Mouse (Mus musculus): Measurements from ENCODE around the gene Kcnq2.

Gene Kcnq2

GRCm38 (mm10) chr2:181104111-181104510 is 31.0 kb downstream of the Kcnq2 start:
- DNase-seq (ENCODE audit: low spot score in 2 of 2), result no peak

- DNase-seq (ENCODE audit: low spot score in 2 of 2), result no peak
These were observed 32.9 kb downstream of the Kcnq2 start for GRCm38 (mm10) chr2:181102161-181102560.

- DNase-seq (ENCODE audit: low spot score in 2 of 2), result no peak
These were observed 33.5 kb downstream of the Kcnq2 start for GRCm38 (mm10) chr2:181101626-181102025.

DNA sequence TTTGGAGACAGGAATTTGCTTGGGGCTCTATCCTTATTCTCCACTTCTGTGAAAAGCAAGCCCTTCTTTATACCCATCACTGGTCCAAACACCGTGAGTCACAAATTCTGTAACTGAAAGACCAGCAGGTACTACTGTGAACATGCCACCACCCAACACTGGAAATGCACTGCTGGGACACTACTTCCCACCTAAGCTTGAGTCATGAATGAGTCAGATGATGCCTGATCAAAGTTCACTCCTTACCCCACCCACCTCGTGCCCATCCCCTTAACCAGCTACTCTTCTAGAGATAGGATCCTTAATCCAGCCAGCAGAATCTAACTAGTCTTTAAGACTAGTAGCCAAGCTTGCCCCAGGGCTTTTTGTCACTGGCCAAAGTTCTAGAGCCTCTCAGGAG is 35.0 kb downstream of the Kcnq2 start:
- DNase-seq (ENCODE audit: low spot score in 2 of 2), result no peak

DNA sequence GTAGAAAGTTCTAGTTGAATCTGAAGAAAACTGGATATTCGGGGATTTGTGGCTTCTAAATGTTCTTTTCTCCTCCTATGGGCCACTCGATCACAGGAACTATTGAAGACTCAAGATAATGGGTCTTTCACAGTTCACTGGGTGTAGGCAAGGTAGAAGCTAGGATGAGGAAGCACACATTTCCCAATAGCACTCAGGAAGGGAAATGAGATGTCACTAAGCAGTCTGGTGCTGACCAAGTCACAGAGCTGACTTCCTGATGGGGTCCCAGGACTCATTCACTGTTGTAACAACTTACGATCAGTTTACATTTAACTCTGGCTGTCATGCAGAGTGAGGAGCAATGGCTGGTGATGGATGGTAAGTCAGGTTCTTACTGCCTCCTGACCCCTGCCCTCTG is 45.0 kb downstream of the Kcnq2 start:
- DNase-seq (ENCODE audit: low spot score in 2 of 2), result no peak

- no peak for DNase-seq (ENCODE audit: low spot score in 2 of 2)
These were observed 50.1 kb downstream of the Kcnq2 start for GRCm38 (mm10) chr2:181084997-181085396.

DNA sequence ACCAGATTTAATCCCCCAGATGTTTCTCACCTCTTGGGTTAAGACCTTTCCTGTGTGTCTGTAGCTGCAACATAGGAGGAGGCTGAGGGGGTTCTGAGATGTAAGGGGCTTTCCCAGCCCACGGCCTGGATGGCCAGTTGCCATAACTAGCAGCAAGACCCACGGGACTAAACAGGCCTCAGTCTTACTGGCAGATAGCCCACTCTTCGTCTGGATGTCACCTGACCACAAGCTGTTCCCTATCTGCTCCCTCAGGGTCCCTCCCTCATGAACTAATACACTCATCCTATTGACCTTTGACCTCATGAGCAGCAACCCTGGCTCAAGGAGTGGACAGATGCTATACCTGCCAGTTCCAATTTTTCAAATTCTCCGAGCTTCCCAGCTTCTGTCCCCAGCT is 51.2 kb downstream of the Kcnq2 start:
- no peak for DNase-seq (ENCODE audit: low spot score in 2 of 2)

- no peak for DNase-seq (ENCODE audit: low spot score in 2 of 2)
These were observed 54.2 kb downstream of the Kcnq2 start for GRCm38 (mm10) chr2:181080886-181081285.

- no peak for DNase-seq (ENCODE audit: low spot score in 2 of 2)
These were observed 55.6 kb downstream of the Kcnq2 start for GRCm38 (mm10) chr2:181079518-181079917.

GRCm38 (mm10) chr2:181078908-181079307 is 56.2 kb downstream of the Kcnq2 start:
- no peak for DNase-seq (ENCODE audit: low spot score in 2 of 2)

GRCm38 (mm10) chr2:181075501-181075900 is 59.6 kb downstream of the Kcnq2 start:
- no peak for DNase-seq (ENCODE audit: low spot score in 2 of 2)

DNA sequence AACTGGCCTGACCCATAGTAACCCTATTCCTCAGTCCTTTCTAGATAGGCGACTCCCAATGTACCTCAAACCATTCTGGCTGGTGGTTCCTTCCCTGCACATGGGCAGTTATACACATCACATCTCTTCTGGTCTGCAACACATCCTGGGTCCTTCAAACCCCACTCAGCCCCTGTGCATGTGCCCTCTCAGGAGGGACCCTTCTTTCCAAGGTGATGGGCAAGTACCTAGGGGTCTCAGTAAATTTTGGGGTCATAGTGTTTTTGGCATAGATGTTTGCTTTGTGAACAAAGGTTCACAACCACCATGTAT is 62.7 kb downstream of the Kcnq2 start:
- no peak for DNase-seq (ENCODE audit: low spot score in 2 of 2)

GRCm38 (mm10) chr2:181071706-181072402 is 63.2 kb downstream of the Kcnq2 start:
- DNase-seq (ENCODE audit: low spot score in 2 of 2), result peak; percentile 77 to 90

DNA sequence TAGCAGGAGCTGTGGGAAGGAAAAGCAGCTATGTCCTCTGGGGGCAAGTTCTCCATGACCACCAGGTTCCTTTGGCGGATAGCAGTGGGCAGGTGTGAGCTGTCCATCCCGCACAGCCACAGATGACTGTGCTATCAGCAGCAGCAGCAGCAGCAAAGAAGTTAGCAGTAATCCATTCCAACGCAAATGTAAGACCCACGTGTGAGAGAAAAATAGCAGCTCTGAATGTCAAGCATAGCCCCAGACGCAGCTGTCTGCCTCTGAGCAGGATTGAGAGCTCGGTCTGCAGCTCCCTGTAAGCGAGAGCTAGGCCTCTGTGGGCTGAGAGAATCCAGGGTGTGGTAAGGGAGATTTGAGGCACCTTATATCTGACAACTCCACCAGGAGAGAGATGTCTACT is 65.0 kb downstream of the Kcnq2 start:
- no peak for DNase-seq (ENCODE audit: low spot score in 2 of 2)

DNA sequence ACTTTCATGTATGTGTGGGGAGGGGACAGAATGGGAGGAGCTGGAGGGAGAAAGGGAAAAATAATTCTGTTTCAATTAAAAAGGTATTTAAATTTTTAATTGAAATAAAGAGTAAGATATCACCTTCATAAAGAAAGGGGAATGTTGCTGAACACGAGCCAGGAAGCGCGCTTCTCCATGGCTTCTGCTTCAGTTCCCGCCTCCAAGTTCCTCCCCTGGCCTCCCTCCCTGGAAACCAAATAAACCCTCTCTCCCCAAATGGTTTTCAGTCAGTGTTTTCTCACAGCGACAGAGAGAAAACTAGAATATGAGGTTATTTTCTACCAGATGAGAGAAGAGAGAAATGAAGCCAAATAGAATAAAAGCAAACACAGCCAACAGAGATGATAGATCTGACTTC is 66.6 kb downstream of the Kcnq2 start:
- no peak for DNase-seq (ENCODE audit: low spot score in 2 of 2)

GRCm38 (mm10) chr2:181065827-181066226 is 69.3 kb downstream of the Kcnq2 start:
- DNase-seq (ENCODE audit: low spot score in 2 of 2), result no peak

- DNase-seq (ENCODE audit: low spot score in 2 of 2), result peak; percentile 88 to 89
These were observed 75.0 kb downstream of the Kcnq2 start for GRCm38 (mm10) chr2:181060127-181060526.

- DNase-seq (ENCODE audit: low spot score in 2 of 2), result no peak
These were observed 76.9 kb downstream of the Kcnq2 start for GRCm38 (mm10) chr2:181058193-181058592.

DNA sequence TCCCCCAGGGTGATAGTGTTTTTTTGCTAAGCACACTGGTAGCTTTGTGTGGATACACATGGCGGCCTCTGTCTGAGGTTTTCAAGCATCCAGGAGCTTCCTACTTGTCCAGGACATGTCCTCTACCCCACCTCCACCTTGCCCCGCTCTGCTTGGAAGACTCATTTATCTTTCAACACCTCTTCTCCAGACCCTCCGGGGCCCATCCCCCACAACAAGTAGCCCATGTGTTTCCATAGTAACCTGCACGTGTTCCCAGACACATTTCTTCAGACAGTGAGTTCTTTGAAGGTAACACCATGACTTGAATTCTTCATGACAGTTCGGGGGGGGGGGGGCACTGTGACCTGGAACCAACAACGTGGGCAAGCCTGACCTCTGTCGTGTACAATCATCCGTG is 77.8 kb downstream of the Kcnq2 start:
- DNase-seq (ENCODE audit: low spot score in 2 of 2), result no peak

- DNase-seq (ENCODE audit: low spot score in 2 of 2), result no peak
These were observed 82.9 kb downstream of the Kcnq2 start for GRCm38 (mm10) chr2:181052171-181052570.

DNA sequence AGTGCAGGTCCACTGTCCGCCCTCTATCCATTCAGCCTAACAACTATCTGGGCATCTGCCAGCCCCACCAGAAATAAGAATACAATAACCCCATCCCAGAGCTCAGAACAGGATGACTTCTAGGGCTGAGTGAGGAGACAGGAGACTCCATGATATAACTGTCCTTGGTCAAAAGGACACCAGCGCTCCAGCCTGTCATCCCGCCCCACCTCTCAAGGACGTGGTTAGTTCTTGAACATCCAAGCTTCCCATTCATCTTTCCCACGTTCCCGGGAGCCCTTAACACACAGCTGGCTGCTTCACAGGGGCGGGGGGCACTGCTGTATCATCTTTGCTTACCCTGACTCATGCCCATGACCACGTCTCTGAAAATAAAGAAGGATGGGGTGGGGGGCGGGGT is 86.1 kb downstream of the Kcnq2 start:
- DNase-seq (ENCODE audit: low spot score in 2 of 2), result no peak

- no peak for DNase-seq (ENCODE audit: low spot score in 2 of 2)
These were observed 86.7 kb downstream of the Kcnq2 start for GRCm38 (mm10) chr2:181048252-181048945.

DNA sequence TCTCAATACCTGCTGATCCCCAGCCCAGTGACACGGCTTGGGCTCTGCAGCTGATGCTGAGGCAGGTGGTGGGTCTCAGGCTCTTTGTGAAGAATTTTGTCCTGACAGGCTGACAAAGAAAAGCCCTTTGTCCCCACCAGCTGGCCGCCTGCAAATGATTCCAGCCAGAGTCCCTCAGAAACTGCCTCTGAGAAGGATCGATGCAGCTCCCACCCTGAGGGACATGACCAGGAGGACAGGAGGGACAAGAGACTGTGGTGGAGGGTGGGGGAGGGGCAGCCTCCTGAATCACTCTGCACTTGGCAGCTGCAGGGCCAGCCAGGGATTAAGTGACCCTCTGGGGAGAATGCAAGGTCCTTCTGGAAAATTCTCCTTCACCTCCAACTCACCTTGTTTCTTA is 91.1 kb downstream of the Kcnq2 start:
- DNase-seq (ENCODE audit: low spot score in 2 of 2), result peak in 1 of 2 experiments; percentile 17

DNA sequence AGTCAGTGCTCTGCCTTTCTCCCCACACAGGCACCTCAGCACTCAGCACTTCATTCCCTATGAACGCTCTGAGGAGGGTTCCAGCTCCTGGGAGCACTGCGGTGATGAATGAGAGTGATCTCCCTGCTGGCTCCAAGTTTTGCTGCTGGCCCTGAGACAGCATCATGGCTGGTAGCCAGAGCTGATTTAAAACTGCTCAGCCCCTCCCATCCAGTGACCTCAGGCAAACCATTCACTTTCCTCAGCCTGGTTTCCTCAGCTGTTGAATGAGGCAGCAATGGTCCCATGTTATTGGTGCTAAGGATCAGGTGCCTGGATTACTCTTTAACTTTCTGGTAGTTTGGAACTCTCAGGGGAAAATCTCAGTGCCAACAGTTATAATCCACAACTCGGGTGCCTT is 91.7 kb downstream of the Kcnq2 start, which contains the start of gene Chrna4:
Gene Chrna4 (minus strand): TSS at position 110 of the 400 bp plus-strand sequence.
- peak in 1 of 2 experiments; percentile 43 for DNase-seq (ENCODE audit: low spot score in 2 of 2)

All from cerebellum, postnatal 4 days (tissue).